Mouse (Mus musculus) frontal cortex, postnatal 25 days (tissue): ENCODE measurements around the gene Arpp19.

Experiments used
- DNase-seq, 2 experiments: peaks; one replicate each; pipeline ENCODE4 v3.0.0; 2022; ENCODE audit warnings: low spot score in 2 of 2

Arpp19 gene

GRCm38 (mm10) chr9:75100157-75100781 is 62.9 kb downstream of the Arpp19 start:
- no peak for DNase-seq

- no peak for DNase-seq
These were observed 64.7 kb downstream of the Arpp19 start for GRCm38 (mm10) chr9:75102131-75102530.
